Mouse (Mus musculus) spleen, postnatal 4 days (tissue): ENCODE data around the gene Hhat.

ENCODE experiments used
- DNase-seq, 2 experiments: peaks; one replicate each; pipeline ENCODE4 v3.0.0; 2022; ENCODE audit warnings: low spot score in 2 of 2

The Hhat gene

GRCm38 (mm10) chr1:192557978-192558594 is 212.9 kb downstream of the Hhat start:
- DNase-seq, result no peak

GRCm38 (mm10) chr1:192555516-192555915 is 215.5 kb downstream of the Hhat start:
- DNase-seq, result no peak

- DNase-seq, result no peak
Observed at GRCm38 (mm10) chr1:192550561-192550960, 220.5 kb downstream of the Hhat start.

GRCm38 (mm10) chr1:192546843-192547242 is 224.2 kb downstream of the Hhat start:
- no peak for DNase-seq

GRCm38 (mm10) chr1:192544901-192545300 is 226.1 kb downstream of the Hhat start:
- DNase-seq, result no peak

GRCm38 (mm10) chr1:192544091-192544490 is 226.9 kb downstream of the Hhat start:
- DNase-seq, result no peak

- no peak for DNase-seq
Observed at GRCm38 (mm10) chr1:192543686-192544085, 227.3 kb downstream of the Hhat start.

- no peak for DNase-seq
Observed at GRCm38 (mm10) chr1:192542093-192542492, 228.9 kb downstream of the Hhat start.

- DNase-seq, result no peak
Observed at GRCm38 (mm10) chr1:192537169-192537568, 233.9 kb downstream of the Hhat start.

- no peak for DNase-seq
Observed at GRCm38 (mm10) chr1:192536440-192536839, 234.6 kb downstream of the Hhat start.

- DNase-seq, result no peak
Observed at GRCm38 (mm10) chr1:192533016-192533415, 238.0 kb downstream of the Hhat start.

- no peak for DNase-seq
Observed at GRCm38 (mm10) chr1:192532212-192532611, 238.8 kb downstream of the Hhat start.

- DNase-seq, result no peak
Observed at GRCm38 (mm10) chr1:192531490-192532146, 239.4 kb downstream of the Hhat start.

GRCm38 (mm10) chr1:192525711-192526350 is 245.2 kb downstream of the Hhat start:
- DNase-seq, result no peak

GRCm38 (mm10) chr1:192522376-192523178 is 248.4 kb downstream of the Hhat start:
- no peak for DNase-seq

- DNase-seq, result no peak
Observed at GRCm38 (mm10) chr1:192520836-192521435, 250.1 kb downstream of the Hhat start.

GRCm38 (mm10) chr1:192519713-192520112 is 251.3 kb downstream of the Hhat start:
- no peak for DNase-seq

GRCm38 (mm10) chr1:192515373-192515772 is 255.7 kb downstream of the Hhat start:
- no peak for DNase-seq

- no peak for DNase-seq
Observed at GRCm38 (mm10) chr1:192512821-192513220, 258.2 kb downstream of the Hhat start.

- no peak for DNase-seq
Observed at GRCm38 (mm10) chr1:192503651-192504050, 267.4 kb downstream of the Hhat start.

GRCm38 (mm10) chr1:192502835-192503234 is 268.2 kb downstream of the Hhat start:
- DNase-seq, result no peak

- peak in 1 of 2 experiments; percentile 28 for DNase-seq
Observed at GRCm38 (mm10) chr1:192502016-192502415, 269.0 kb downstream of the Hhat start.
